Mouse (Mus musculus) cerebellum, adult 9-11 months (tissue): ENCODE measurements around the gene Leprot.

ENCODE experiments used
- DNase-seq: peaks from one replicate; pipeline ENCODE4 v3.0.0; 2022

The Leprot gene

DNA sequence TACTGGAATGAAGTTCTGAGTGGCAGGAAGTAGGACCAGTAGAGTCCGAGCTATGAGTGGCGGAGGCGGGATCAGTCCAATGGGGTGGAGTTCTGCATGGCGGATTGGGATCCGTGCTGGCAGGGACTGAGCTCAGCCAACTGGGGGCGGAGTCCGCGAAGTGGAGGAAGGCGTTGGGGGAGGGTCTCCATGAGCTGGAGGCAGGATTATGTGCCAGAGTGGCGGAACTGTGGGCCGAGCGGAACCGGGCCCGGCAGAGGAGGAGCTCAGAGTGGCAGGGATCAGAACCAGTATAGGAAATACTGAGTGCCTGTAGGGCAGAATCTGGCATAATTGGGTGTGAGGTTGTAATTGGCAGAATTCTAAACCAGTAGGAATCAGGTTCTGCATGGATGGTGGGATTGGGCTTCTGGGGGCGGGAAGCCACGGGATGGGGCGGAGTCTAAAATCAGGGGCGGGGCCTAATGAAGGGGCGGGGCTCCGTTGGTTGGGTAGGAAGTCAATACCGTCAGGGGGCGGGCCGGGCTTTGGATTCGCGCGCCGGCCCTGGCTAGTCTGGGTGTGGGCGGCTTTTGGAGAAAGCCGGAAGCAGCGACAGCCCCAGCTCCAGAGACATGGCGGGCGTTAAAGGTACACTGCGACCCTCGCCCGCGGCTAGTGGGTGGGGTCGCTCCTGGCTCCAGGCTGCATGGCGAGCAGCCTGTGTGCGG lies at the start of gene Leprot:
Leprot (plus strand) TSS at position 523 of the 710 bp plus-strand sequence.
- peak; percentile 99 for DNase-seq

DNA sequence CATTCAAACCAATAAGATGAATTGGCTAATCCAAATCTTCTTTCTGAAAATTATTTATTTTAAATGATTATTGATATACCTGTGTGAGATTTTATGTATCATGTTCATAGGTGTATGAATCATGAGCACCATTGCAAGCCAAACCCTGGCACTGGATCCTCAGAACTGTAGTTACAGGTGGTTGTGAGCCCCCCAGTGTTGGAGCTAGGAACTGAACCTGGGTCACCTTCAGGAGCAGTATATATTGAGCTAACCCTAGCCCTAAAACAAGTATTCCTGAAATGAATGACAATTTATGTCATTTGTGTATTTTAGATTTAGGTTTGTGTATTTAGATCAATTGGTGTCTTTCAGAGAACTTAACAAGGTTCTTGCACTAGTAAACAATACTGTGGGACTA lies 45.8 kb upstream of the Leprot start:
- no peak for DNase-seq

GRCm38 (mm10) chr4:101603635-101604034 lies 43.9 kb upstream of the Leprot start:
- peak; percentile 68 for DNase-seq

GRCm38 (mm10) chr4:101616520-101616919 lies 31.0 kb upstream of the Leprot start:
- DNase-seq, result no peak

DNA sequence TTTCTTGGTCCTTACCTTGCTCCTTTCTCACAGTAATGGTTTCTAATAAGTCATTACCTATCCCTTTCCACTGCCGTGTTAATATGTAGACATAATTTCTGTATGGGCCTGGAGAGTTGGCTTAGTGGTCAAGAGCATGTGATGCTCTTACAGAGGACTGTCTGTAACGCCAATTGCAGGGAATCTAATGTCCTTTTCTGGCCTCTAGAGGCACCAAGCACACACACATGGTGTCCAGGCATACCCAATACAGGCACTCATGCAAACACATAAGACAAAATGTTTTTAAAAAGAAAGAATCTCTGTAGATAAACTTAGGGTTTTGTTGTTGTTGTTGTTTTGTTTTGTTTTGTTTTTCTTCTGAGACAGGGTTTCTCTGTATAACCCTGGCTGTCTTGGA lies 29.8 kb upstream of the Leprot start:
- no peak for DNase-seq

DNA sequence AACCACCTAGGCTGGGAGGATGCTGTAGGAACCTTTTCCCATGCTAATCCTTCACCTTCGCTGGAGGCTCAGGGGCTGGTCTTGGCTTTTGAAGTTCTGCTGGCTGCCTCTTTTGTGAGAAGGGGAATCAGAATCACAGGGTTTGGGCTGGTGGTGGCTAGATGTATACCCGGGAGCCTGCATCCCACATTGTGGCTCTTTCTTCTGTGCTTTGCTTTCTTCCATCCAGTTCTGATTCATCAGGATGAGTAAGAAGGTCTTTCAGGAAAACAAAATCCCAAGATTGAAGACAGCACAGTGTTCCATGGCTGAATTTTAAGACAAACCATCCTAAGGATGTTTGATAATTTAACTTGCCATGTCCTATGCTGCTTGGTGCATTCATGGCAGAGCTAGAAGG lies 27.3 kb upstream of the Leprot start:
- no peak for DNase-seq

GRCm38 (mm10) chr4:101621241-101621640 lies 26.3 kb upstream of the Leprot start:
- DNase-seq, result no peak

- DNase-seq, result no peak
Observed at GRCm38 (mm10) chr4:101625278-101625677, 22.2 kb upstream of the Leprot start.

GRCm38 (mm10) chr4:101635596-101635995 lies 11.9 kb upstream of the Leprot start:
- DNase-seq, result no peak

DNA sequence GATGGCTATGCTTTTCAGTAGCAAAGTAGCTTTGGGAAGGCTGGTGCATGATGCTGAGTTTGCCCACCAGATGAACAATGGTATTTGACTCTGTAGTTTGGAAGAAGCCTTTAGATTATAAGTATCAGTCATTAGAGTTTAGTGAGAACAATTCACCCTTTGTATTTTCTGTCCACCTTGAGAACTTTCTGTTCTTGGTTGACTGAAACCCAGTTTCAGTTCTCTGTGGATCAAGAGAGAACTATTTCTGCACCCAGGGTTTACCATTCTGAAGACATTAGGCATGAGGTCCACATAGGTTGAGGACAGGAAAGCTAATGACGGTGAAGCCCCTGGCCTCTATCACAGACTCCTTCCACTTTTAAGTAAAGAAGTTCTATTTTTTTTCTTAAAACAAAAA lies 10.0 kb upstream of the Leprot start:
- no peak for DNase-seq

DNA sequence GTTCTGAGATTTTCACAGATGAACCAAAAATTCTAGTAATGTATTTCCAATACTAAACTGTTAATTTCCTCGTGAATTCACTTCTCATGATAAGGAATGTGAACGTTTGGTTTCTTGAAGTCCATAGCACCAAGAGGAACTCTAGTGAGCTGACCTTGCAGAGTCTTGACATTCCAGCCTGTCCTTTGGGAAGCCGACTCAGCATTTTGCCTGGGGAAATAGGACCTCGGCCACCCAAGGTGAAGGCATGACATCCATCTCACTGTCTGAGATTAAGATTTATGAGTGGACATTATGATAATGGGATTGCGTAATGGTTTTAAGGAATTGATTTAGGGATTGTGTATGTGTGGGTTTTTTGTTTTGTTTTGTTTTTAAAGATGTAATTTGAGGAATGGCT lies 6.9 kb upstream of the Leprot start:
- DNase-seq, result no peak

DNA sequence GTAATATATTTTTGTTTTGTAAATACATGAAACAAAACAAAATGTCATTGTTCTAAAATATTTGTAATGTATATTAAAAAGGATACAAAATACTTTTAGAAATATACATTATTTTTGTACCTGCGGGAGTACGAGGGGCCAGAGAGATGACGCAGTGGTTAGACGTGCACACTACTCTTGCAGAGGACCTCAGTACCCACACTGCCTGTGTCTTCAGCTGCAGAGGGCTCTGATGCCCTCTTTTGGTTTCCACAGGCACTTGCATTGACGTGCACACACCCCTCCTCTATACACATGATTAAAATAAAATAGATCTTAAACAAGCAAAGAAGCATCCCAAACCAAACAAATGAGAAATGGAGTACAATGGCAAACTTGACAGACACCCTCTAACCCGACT lies 4.8 kb upstream of the Leprot start:
- no peak for DNase-seq

- DNase-seq, result no peak
Observed at GRCm38 (mm10) chr4:101643216-101643615, 4.3 kb upstream of the Leprot start.

- no peak for DNase-seq
Observed at GRCm38 (mm10) chr4:101646857-101647195, 692 bp upstream of the Leprot start.

GRCm38 (mm10) chr4:101647976-101648642 lies 591 bp downstream of the Leprot start:
- no peak for DNase-seq

GRCm38 (mm10) chr4:101648745-101649144 lies 1.2 kb downstream of the Leprot start:
- DNase-seq, result no peak

GRCm38 (mm10) chr4:101650961-101651360 lies 3.4 kb downstream of the Leprot start:
- no peak for DNase-seq

- DNase-seq, result no peak
Observed at GRCm38 (mm10) chr4:101654256-101654655, 6.7 kb downstream of the Leprot start.

GRCm38 (mm10) chr4:101654788-101655414 lies 7.4 kb downstream of the Leprot start:
- DNase-seq, result no peak

DNA sequence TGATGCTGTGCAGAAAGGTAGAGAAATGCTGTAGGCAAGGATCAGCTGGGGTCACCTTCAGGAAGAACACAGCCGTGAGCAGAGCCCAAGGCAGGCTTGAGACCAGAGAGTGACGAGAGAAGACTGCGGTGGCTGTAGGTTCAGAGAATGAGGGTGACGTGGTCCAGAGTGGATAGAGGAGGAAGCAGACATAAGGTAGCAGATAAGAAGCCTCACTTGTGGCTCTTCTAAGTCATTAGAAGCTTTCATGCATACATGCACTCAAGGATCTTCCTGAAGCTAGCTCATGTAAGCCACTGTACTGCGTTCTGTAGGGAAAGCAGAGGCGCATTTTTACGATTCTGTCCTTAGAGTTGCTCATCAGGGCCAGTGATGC lies 7.9 kb downstream of the Leprot start:
- DNase-seq, result no peak

DNA sequence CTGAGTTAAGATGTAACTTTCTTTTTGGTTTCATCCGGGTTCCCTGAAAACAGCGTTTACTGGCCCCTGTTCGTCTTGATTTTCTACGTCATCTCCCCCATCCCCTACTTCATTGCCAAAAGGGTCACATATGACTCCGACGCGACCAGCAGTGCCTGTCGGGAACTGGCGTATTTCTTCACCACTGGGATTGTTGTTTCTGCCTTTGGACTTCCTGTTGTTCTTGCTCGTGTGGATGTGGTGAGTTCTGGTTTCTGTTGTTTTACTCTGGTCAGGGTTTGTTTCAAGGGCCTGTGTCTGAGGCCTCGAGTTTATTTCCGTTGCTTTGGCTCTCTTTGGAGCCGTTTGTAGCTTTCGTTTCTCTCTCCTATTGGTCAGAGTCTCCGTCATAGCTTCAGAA lies 8.5 kb downstream of the Leprot start:
- DNase-seq, result no peak

- no peak for DNase-seq
Observed at GRCm38 (mm10) chr4:101656956-101657570, 9.5 kb downstream of the Leprot start.

GRCm38 (mm10) chr4:101664160-101664750 lies 16.7 kb downstream of the Leprot start:
- DNase-seq, result peak; percentile 29

DNA sequence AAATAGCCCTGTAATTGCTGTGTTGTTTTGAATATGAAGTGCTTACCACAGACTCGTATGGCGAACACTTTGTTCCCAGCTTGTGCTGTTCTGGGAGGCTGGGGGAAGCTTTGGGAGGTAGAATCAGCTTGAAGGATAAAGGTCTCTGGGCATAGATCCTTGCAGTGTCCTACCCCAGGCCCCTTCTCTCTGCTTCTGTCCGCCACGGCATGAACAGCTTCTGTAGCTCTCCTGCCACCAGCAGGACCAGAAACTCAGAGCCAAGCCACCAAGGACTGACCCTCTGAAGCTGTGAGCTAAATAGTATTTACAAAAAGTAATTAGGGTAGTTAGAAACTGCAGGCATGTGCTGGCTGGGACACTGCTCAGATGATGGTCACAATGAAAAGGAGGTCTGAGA lies 17.2 kb downstream of the Leprot start:
- DNase-seq, result no peak
